Mouse (Mus musculus): ENCODE results near the gene Ssbp3. TPM values are rescaled to one million over a fixed set of nuclear protein-coding genes. Genes with fewer than 3 reads are reported as not detected.
A peak's percentile ranks its signal among the peaks of the same experiment; 100 is the strongest.

Gene Ssbp3
- total RNA-seq, 4 experiments from 2014 or later = 150 to 180 (median 160) TPM

DNA sequence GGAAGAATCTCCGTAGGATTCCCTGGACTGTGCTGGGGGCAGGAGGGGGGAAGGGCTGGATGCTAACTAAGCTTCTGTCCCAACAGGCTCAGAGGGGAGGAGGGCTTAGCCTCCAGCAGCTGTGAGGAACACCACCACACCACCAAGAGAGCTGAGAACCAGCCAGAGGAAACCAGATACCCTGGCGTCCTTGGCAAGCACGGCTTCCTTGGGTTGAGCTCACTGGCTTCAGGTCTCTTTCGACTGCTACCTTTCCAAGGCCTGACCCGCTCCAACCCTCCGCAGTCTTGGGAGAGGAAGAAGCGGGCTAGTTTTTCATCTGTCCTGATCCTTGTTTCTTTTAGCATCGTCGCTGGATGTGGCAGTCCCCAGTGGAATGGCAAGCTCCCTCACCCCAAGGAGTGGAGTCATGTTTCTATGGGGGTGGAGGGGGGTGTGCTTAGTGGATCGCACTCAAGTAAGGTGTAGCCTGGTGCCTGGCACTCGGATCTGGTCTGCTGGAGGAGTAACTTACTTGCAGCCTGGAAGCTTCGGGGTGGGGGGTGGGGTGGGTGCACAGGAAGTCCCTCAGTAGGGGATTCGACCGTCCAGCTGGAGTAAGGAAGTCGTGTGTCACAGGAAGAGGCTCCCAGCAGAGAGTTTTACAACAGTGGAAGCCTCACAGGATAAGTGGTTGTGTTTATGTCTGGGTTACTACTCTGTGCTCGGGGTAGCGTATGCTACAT, 2.6 kb upstream of the Ssbp3 start:
- no peak for DNase-seq (ENCODE audit: low spot score in 2 of 2)

DNA sequence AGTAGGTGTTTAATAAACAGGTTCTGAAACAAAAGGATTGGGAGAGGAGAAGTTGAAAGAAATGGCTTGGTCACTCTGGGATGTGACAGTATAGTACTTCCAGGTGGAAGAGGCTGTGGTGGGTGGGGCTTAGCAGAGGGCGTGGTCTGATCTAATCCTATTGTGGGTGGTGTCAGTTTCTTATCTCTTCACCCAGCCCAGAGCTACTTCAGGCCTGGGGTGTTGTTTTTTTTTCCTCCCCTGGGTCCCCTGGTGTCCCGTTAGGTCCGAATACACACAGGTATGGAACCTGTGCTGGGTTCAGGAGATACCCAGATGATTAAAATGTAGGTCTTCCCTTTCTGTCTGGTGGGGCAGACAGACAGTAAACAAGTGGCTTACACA, 2.1 kb upstream of the Ssbp3 start:
- no peak for DNase-seq (ENCODE audit: low spot score in 2 of 2)

DNA sequence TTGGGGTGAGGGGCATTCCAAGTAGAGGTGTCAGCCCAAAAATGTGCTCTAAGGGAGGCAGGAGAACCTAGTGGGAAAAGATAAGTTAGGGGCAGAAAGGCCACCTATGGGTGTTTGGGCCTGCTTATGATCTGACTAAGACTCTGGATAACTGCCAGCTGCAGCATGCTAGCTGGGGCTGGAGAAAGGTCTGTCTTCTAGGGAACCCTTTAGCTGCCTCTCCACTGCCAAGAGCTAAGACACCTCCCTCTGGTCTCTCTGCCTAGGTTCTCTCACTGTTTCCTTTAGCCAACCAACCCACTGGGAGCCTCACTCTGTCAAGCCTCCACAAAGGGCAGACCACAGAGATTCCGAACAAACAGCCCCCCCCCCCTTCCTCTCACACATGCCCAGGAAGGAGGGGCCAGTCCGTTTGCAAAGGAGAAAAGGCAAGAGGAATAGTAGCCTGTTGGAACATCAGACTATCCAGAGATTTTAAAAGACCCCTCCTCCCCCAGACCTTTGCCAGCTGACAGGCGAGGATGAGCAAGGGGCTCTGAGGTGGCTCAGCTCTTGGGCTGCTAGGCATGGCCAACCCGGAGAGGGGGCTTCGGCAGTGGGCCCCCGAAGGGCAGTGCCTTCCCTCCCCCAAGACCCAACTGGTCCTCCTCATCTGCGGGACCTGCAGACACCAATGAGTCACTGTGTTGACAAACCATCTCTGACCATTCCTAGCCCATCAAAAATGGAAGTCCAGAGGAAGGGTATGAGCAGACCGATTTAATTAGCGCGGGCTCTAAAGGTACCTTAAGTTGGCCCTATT, 1.4 kb upstream of the Ssbp3 start:
- no peak for DNase-seq (ENCODE audit: low spot score in 2 of 2)

DNA sequence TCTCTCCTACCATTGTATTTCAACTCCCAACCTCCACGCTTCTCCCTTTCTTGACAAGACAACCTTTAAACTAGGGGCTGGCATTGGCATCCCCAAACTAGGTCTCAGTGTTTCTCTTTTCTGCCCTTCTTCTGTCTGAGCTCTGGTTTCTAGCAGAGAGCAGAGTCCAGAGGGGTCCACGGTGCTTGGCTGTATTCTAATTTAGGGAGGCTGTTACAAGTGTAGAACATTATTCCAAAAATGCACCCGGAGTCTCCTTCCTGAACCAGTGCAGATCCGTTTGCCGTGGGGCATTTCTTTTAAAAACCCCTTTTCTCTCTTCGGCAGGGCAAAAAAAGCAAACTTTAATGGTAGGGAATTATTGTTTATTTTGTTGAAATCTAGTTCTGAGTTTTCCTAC, 704 bp upstream of the Ssbp3 start:
- no peak for DNase-seq (ENCODE audit: low spot score in 2 of 2)

DNA sequence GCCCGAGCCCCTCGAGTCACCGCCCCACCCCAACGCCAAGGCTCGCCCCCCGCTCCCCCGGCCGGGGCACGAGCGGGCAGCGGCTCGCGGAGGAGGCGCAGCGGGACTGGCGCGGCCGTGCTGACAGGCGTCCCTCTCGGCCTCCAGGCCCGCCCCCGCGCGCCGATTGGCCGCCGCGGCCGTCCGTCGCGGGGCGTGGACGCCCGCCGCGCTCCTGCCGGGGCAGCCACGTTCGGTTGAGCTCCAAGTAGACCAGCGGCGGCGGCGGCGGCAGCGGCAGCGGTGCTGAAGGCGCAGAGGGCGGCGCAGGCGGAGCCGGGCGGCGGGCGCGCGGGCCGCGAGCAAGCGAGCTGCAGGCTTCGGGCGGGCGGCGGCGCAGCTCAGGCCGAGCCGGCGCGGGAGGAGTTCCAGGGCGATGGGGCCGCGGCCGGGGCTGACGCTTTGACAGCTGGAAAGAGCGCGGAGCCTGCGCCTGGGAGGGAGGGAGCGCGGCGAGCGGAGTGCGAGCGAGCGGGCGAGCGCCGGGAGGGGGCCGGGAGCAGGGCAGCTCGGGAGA, 823 bp downstream of the Ssbp3 start:
- DNase-seq (ENCODE audit: low spot score in 2 of 2) = peak; percentile 87 to 88

DNA sequence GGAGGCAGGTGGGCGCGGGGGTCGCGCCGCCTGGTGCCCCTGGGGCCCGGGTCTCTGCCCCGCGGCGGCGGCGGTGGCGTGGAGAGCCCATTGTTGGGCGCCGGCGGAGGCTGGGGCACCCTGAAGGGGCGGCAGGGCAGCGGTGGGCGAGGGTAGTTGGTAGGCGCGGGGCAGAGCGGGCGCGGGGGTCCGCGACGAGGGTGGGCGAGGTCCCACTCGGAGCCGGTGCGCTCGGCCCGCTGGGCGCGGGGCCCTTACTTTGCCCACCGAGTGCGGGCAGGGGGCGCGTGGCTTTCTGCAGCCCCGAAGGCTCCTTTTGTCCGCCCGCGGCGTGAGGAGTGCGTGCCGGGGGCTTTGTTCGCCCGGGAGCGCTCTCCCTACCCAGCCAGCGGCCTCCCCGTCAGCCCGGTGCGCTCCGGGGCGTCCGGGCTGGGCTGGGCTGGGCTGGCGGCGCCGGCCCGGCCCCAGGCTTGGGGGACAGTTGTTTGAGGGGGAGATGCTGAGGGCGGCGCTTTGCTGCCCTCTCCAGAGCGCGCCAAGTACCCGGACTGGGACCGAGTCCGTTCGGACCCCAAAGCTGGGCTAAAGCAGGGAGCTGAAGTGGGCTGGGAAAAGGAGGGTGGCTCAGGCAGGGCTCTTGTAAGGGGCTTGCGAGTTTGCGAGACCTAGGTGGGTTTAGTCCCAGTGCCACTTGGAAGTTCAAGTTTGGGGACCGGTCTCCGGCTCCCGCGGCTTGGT, 1.6 kb downstream of the Ssbp3 start:
- DNase-seq (ENCODE audit: low spot score in 2 of 2) = no peak

DNA sequence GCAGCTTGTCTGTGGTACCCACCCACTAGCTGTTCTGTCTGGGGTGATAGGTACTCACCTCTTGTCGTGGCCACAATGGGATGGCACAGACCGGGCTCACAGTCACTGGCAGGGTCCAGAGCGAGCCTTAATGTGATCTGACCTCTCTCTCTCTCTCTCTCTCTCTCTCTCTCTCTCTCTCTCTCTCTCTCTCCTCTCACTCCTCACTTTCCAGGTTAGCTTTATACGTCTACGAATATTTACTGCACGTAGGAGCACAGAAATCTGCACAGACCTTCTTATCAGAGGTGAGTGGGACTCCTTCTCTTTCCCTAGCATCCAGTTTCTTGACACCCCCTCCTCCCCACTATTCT, 2.2 kb downstream of the Ssbp3 start:
- no peak for DNase-seq (ENCODE audit: low spot score in 2 of 2)

DNA sequence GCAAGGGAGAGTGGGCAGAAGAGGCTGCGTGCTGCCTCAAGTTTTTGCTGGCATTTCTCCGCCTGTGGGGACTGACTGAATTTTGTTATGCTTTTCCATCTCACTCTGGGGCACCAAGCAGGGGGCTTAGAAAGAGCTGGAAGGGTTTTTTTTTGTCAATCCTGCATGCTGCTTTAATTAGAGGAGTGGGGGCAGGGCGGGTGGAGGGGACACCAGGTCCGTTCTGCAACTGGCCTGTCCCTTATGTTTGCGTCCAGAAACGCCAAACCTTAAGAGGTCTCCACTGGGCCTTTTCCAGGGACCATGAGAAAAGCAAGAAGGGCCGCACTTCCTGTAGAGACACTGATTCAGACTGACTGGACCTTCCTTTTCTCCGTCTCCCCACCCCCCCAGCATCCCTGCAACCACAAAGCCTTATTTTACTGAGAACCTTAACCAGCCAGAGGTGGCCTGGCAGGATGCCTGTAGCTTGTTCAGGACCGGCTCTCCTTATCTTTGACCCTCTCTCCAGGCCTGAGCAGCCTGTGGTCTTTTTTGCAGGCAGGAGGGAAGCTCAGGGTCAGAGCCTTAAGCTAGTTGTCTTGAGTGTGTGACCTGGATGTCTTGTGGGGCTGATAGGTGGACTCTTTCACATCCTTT, 3.0 kb downstream of the Ssbp3 start:
- no peak for DNase-seq (ENCODE audit: low spot score in 2 of 2)

DNA sequence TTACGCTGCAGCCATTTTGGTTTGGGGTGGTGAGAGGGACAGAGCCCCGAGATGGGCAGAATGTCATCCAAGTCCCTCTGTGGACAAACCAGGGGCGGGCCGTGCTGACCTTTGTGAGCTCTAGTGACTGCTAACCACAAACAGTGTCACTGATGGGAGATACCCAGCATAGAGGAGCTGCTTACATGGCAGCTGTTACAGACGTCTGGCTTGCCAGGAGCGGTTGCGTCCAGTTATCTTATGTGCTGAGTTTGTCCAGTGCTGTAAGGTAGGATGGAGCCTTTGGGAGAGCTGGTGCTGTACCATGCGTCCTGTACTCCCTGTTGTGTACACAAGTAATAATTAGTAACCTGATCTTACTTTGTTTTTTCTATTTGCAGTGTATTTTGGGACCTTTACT, 4.8 kb downstream of the Ssbp3 start:
- no peak for DNase-seq (ENCODE audit: low spot score in 2 of 2)

DNA sequence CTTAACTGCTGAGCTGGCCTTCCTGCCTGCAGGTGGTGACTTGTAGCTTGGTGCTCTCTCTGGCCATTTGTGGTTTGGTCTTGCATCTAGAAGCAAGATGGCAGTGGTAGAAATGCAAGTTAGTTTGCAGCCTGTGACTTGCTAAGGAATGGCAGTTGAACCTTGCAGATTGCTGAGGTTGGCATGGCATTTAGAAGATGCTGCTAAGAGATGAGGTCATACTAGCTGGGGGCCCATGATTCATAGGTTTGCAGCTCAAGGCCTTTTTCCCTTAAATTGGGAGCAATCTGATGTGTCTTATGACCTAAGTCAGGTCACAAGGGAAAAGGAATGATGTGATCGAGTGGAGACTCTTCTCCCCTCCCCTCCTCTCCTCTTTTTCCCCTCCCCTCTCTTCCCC, 7.8 kb downstream of the Ssbp3 start:
- DNase-seq (ENCODE audit: low spot score in 2 of 2) = no peak

DNA sequence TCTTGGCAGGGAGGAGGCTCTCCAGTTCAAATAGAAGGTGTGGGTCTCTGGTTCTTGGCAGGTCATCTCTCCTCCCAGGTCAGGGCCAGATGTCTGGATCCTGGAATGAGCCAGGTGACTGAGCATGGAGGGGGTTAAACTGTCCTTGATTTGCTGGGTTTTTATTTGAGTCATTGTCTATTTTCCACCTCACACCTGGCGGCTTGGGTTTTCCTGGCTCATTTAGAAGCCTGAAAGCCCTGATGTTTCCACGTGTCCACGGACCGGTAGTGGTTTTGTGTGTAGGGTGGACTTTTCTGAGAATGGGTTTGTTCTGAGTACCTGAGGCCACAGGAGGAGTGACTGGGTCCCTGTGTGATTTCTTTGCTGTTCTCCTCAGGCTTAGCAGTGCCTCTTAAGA, 9.6 kb downstream of the Ssbp3 start:
- no peak for DNase-seq (ENCODE audit: low spot score in 2 of 2)

DNA sequence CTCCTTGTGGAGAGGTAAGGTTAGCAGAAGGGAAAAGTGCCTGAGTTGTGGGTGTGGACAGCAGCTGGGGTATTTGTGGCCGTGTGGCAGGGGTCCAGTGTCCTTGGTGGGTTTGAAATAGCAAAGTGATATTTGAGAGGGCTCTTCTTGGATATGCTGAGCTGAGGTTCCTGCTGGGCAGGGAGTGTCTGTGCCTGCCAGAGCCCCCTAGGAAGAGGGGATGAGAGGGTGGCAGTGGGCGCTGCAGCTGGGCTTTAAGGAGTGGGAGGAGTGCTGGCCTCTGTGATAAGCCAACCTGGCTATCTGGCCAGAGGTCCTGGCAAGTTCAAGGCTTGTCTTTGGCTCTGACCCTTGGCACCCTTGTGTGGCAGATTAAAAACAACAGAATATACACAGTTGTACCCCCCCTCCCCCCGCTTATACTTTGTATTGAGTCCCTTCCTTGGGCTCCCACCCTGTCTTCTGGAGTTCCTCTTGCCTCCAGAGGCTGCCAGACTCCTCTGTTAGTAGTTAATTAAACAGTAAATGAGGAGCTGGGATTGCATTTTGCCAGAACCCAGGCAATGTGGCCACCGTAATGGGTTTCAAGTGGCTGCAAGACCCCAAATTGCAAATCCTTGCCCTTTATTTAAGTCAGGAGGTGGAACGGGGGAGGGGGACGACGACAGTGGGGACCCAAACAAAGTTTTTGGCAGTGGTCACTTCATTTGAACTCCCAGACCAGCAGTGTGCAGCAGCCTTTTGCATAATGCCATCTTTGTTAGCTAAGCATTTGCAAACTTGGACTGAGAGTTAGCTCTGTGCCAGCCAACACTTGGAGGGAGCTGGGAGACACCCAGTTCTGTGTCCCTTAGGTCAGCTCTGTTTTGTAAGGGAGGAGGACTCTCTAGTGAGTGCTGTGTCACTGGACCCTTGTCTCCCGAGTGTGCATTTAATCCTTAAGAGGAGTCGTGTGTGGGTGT, 11.2 kb downstream of the Ssbp3 start:
- peak; percentile 56 to 75 for DNase-seq (ENCODE audit: low spot score in 2 of 2)

DNA sequence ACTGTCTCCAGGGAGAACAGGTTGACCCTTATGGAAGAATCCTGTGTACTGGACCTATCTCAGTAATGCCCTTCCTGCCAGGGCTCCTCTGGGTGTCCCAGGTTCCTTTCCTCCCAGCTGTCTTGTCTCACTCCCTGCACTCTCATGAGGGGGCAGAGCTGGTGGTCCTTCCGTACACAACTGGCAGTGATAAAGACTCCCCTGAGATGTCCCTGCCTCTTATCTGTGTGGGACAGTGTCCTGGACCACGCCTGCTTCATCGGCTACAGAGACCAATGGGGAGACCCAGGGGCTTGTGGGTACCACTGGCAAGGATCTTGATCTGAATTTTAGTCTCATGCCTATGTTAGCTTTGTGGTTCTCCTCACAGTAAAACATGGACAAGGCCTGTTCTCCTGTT, 12.4 kb downstream of the Ssbp3 start:
- DNase-seq (ENCODE audit: low spot score in 2 of 2) = no peak

DNA sequence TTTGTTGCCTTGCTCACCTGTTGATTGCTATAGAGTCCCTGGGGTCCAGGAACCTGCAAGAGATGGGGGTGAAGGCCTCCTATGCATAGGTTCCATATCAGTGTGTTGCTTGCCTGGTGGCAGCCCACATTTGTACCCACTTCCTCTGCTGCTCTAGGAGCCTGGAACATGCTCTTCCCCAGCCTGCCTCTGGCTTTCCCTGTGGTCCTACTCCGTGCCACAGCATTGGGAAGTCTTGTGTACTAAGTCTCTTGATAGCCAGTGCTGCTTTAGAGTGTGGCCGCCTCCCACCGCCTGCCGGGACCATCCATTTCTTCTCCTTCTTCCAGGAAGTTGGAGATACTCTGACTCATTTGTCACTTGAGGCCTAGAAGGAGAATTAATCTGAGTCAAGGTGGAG, 13.7 kb downstream of the Ssbp3 start:
- no peak for DNase-seq (ENCODE audit: low spot score in 2 of 2)

DNA sequence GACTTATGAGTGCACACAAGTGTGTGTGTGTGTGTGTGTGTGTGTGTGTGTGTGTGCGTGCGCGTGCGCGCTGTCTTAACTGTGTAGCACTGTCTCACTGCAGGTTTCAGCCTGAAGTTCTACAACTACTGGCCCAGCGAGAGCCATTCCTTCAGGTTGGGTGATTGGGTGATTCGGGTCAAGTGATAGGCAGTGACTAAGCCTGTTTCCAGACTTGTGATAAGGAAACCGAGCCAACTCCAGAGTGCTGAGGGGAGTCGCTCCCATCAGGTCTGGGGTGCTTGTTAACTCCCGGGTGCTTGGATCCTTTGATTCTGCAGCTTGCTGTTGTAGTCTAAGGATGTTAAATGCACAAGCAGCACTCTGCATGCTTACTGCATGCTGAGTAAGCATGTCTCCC, 14.4 kb downstream of the Ssbp3 start:
- DNase-seq (ENCODE audit: low spot score in 2 of 2) = no peak

DNA sequence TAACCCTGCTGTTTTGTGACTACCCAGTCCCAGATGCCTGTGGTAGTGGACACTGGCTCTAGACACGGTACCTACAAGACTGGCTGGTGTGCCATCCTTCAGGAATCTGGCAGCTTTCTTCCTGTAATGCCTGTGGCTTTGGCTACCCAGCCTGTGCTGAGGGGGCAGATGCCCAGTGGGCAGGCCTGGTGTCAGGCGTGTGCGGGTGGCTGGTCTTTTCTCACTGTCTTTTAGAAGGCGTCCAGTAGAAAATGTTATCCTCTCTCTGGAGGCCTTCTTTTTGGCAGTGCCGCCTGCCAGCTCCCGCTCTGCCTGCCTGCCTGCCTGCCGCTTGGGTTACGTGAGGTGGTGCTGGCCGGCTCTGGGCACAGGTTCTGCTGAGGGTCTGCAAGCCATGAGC, 15.9 kb downstream of the Ssbp3 start:
- no peak for DNase-seq (ENCODE audit: low spot score in 2 of 2)

DNA sequence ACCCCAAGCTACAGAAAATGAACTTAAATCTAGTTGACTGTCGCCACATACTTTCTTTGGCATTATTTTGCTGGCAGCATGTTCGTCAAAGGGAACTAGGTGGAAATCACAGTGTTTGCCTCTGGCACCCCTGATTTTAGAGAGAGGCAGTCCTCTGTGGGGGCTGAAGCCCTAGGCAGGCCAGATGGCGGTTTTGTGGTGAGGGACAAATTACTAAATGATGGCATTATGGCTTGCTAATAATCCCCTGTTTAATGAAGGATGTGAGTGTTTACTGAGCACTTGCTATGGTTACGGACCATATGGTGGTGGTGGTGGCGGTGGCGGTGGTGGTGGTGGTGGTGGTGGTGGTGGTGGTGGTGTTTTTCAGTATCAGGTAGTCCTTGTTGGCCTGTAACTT, 16.5 kb downstream of the Ssbp3 start:
- DNase-seq (ENCODE audit: low spot score in 2 of 2) = no peak

DNA sequence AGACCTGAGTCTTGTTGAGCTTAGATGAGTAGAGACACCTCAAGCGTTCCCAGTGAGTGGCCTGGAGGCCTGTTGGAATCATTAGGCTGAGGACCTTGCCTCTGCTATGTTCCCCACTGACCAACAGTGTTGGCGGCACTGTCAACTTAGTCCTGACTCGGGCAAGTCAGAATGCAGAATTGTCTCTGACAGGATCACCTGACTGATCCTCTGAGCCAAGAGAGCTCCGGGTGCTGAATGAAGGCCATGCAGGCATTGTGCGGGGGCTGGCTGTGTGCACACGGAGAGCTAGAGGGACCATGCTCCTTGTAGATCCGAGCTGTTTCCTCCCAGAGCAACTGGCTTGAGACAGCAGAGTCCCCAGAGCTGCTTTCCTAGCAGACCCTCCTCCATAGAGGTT, 18.5 kb downstream of the Ssbp3 start:
- no peak for DNase-seq (ENCODE audit: low spot score in 2 of 2)

DNA sequence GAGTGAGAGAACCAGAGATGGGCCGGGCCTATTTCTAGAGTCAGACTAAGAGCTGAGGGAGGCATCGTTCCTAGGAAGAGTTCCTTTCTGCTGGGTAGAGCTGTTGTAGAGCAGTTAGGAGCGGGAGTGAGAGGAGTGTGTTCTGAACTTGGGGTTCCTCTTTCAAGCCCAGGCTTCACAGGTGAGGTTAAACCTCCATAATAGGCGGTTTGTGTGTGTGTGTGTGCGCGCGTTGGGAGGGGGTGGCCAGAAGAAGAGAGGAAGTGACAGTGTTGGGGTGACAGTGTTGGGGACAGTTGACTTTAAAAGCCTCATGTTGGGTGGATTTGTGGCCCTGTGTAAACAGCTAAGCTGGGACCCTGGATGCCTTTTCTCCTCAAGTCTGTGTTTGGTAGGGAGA, 22.1 kb downstream of the Ssbp3 start:
- DNase-seq (ENCODE audit: low spot score in 2 of 2) = no peak

DNA sequence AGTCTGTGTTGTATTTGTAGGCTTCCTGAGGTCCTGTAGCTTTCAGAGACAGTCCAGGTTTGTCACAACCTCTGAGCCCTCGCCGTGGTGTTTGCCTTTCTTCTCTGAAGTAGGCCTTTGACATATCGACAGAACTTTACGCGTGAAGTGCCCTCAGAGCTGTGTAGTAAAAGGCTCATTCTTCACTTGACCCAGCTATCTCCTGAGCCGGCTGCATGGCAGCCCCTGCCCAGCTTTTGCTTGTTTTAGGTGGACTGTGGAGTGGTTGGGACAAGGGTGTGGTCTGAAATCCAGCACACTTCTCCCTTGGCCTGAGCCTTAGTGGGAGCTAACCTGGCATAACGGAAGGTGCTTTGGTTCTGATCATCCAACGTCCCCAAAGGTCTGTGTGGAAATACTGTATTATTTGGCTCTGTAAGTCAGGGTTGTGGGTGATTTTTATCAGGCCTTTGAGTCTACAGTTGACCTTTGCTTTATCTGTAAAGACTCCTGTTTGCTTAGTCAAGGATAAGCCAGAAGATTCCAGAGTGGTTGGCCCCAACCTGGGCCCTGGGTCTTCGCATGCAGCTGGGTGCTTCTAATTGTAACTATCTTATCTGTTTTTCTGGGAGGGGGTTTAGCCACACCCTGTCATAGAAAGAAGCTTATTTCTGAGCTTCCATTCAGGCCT, 23.4 kb downstream of the Ssbp3 start:
- DNase-seq (ENCODE audit: low spot score in 2 of 2) = no peak

Measured in layer of hippocampus, adult 8-10 months (tissue).